Mouse (Mus musculus): ENCODE results near the gene Gm28053.

DNA sequence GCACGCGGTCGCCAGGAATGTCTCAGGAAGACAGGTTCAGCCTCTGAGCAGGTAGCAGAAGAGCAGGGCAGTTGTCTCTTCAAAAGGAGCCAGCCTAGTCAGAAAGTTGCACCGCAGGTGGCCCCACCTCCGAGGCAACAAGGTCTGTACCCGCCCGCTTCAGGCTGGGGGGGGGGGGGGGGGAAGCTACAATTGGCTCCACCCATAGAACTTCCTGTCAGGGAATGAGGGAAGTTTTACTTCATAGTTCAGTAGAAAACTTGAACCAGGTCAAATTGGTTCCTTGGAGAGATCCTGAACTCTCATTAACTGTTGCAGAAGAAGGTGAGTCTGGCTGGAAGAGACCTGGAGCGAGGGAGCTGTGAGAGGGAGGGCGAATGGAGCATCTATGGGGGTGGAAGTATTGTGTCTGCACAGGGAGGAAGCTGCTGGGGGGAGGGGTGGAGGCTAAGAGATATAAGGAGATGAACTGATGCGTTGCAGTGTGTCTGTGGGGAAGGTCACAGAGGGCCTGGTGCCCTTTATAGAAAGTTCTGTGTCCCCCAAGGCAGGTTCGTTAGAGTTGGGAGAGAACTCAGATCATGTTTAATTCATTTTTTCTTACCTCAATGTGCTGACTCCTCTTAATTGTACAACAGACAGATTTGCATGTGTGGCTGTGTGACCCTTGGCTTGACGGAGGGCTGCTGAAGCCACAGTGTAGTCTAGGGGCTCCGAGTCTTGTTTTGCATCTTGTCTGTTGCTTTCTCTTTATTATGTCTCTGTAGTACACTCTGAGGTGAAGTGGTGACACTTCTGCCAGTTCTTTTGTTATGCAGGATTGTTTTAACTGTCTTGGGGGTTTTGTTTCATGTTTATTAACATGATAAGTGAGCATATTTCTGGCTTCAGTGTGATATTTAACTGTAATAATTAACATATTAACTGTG is 42.2 kb upstream of the Gm28053 start, which contains the start of gene Gimap9:
- no peak for TF ChIP-seq CTCF (conservative IDR thresholded peaks at IDR 0.05; ENCODE audit: insufficient read depth, insufficient read length, low read depth, low read length)
- no peak for TF ChIP-seq POLR2A (IDR thresholded peaks at IDR 0.05; ENCODE audit: low read depth, low read length)
